Mouse (Mus musculus): ENCODE results near the gene Flywch1.

- TF ChIP-seq CTCF (IDR thresholded peaks at IDR 0.05; ENCODE audit: low read depth) (peak; percentile 60), EP300 (optimal IDR thresholded peaks at IDR 0.05) (no peak)
Observed at GRCm38 (mm10) chr17:23806867-23807266, 35.5 kb upstream of the Flywch1 start.
